Mouse (Mus musculus): ENCODE data around the gene Trappc3. TPM values are rescaled to one million over a fixed set of nuclear protein-coding genes. Genes with fewer than 3 reads are reported as not detected.
"Not testable (repeated sequence)": the region's sequence is repeated elsewhere in the genome, so short reads cannot be mapped to it uniquely, and the experiment has no call there.

Trappc3 gene
- polyA plus RNA-seq (2015; fragmentation: Nextera tagmentation; extraction: Ambion mirVana), result 193 and 198 TPM in 2 replicates

DNA sequence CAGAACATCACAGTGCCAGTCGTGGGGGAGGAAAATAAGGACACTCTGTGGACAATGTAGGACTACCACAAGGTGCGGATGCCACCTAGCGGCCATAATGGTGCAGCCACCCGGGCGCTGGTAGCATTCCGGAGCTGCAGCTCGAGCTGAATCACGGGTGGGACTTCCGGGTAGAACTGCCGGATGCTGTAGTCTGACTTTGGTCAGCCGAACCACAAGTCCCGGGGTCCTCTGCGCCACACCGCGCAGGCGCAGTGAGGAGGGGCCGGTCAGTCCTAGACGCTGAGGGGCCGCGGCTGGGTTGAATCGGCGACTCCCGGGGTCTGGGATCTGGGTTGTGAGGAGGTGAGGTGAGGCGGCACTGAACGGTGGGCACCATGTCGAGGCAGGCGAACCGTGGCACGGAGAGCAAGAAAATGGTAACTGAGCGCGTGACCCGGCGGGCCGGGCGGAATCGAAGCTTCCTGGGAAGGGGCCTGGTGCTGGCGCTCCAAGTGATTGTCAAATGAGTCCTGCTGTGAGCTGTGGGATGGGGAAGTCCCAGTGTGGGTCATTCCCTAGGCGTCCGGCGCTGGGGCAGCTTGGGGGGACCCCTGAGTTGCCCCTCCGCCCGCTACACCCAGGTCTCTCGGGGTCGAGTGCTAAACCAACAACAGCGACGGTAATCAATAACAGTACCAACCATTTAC is at the start of gene Trappc3:
Gene Trappc3, plus strand, starts transcription at position 207 of the 689 bp plus-strand sequence.
- ATAC-seq, result peak; percentile 96
- peak within 1 kb of the TSS; percentile 50 for H3K27ac ChIP-seq (ENCODE audit: low read length)
- peaks cover 26% of the 10 kb centered on the region for H3K4me1 ChIP-seq (ENCODE audit: control insufficient read depth, insufficient read depth, low read length)

DNA sequence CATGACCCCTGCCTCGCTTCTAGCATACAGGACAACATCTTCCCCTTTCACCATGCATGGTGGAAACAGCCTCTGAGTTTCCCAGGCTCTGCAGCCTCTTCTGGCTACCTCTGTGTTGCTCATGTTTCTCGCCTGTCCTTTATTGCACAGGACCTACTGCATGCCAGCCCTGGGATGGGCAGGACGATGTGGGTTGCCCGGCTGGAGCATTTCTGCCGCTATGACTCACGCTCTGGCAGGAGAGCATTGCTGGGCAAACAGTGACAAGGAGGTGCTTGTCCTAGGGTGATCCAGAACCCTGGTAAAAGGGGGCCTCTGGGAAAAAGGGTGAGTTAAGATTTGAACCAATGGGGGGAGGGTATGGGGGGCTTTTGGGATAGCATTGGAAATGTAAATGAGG is 44.4 kb upstream of the Trappc3 start:
- no peak for ATAC-seq
- Histone ChIP-seq H3K4me2 (ENCODE audit: low read length) (no peak overlapping the region), H3K27ac (ENCODE audit: low read length) (no peak overlapping the region), H3K27me3 (ENCODE audit: control insufficient read depth, insufficient read depth, low read depth, low read length) (no peaks in the 10 kb centered on the region), H3K4me3 (ENCODE audit: low read depth, low read length) (no peak overlapping the region), H3K9me3 (replicated peaks; ENCODE audit: control insufficient read depth, low read length, poor library complexity, severe bottlenecking) (no peaks in the 10 kb centered on the region), H3K36me3 (ENCODE audit: control insufficient read depth, insufficient read depth, low read length) (no peaks in the 10 kb centered on the region), H3K9ac (ENCODE audit: low read depth, low read length) (no peak overlapping the region), H3K4me1 (ENCODE audit: control insufficient read depth, insufficient read depth, low read length) (no peaks in the 10 kb centered on the region)
- 93% methylated on average over 6 of the region's 6 CpGs for WGBS

More for the DNA sequence above, at the start of gene Trappc3:
- under 1% methylated on average over 46 of the region's 46 CpGs for WGBS
- Histone ChIP-seq H3K4me3 (ENCODE audit: low read depth, low read length) (peak within 1 kb of the TSS; percentile 84), H3K9me3 (replicated peaks; ENCODE audit: control insufficient read depth, low read length, poor library complexity, severe bottlenecking) (no peaks in the 10 kb centered on the region), H3K4me2 (ENCODE audit: low read length) (peak within 1 kb of the TSS; percentile 76), H3K36me3 (ENCODE audit: control insufficient read depth, insufficient read depth, low read length) (no peaks in the 10 kb centered on the region), H3K27me3 (ENCODE audit: control insufficient read depth, insufficient read depth, low read depth, low read length) (no peaks in the 10 kb centered on the region), H3K9ac (ENCODE audit: low read depth, low read length) (peak within 1 kb of the TSS; percentile 93)

DNA sequence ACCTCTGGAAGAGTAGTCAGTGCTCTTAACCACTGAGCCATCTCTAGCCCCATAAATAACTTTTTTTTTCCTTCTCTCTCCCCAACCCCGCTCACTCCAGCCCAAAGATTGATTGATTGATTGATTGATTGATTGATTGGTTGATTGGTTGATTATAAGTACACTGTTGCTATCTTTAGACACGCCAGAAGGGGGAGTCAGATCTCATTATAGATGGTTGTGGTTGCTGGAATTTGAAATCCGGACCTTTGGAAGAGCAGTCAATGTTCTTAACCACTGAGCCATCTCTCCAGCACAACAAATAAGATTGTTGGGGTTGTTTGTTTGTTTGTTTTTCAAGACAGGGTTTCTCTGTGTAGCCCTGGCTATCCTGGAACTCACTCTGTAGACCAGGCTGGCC is 42.6 kb upstream of the Trappc3 start:
- not testable (repeated sequence) for H3K4me2 ChIP-seq (ENCODE audit: low read length); H3K4me3 ChIP-seq (ENCODE audit: low read depth, low read length); H3K36me3 ChIP-seq (ENCODE audit: control insufficient read depth, insufficient read depth, low read length); ATAC-seq; H3K27ac ChIP-seq (ENCODE audit: low read length); H3K4me1 ChIP-seq (ENCODE audit: control insufficient read depth, insufficient read depth, low read length); H3K9ac ChIP-seq (ENCODE audit: low read depth, low read length); H3K27me3 ChIP-seq (ENCODE audit: control insufficient read depth, insufficient read depth, low read depth, low read length); H3K9me3 ChIP-seq (replicated peaks; ENCODE audit: control insufficient read depth, low read length, poor library complexity, severe bottlenecking)
- 74% methylated on average over 3 of the region's 3 CpGs for WGBS

DNA sequence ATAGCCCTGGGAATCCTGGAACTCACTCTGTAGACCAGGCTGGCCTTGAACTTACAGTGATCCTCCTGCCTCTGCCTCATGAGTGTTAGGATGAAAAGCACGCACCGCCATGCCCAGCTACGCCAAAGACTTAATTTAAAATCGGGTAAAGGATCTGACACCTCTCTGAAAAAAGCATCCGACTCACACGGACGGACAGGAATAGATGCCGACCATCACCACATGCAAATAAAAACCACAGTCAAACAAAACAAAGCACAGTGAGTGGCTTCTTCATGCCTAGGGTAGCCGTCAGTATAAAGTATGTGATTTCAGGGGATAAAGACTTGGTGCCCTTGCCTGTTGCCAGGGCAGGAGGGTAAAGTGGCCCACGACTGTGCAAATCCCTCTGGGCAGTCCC is 42.1 kb upstream of the Trappc3 start:
- WGBS, result 91% methylated on average over 10 of the region's 10 CpGs
- H3K27me3 ChIP-seq (ENCODE audit: control insufficient read depth, insufficient read depth, low read depth, low read length), result no peaks in the 10 kb centered on the region
- H3K9ac ChIP-seq (ENCODE audit: low read depth, low read length), result no peak overlapping the region
- H3K27ac ChIP-seq (ENCODE audit: low read length), result no peak overlapping the region
- H3K4me2 ChIP-seq (ENCODE audit: low read length), result no peak overlapping the region
- H3K9me3 ChIP-seq (replicated peaks; ENCODE audit: control insufficient read depth, low read length, poor library complexity, severe bottlenecking), result no peaks in the 10 kb centered on the region
- ATAC-seq, result no peak
- no peaks in the 10 kb centered on the region for H3K4me1 ChIP-seq (ENCODE audit: control insufficient read depth, insufficient read depth, low read length)
- no peaks in the 10 kb centered on the region for H3K36me3 ChIP-seq (ENCODE audit: control insufficient read depth, insufficient read depth, low read length)
- no peak overlapping the region for H3K4me3 ChIP-seq (ENCODE audit: low read depth, low read length)

DNA sequence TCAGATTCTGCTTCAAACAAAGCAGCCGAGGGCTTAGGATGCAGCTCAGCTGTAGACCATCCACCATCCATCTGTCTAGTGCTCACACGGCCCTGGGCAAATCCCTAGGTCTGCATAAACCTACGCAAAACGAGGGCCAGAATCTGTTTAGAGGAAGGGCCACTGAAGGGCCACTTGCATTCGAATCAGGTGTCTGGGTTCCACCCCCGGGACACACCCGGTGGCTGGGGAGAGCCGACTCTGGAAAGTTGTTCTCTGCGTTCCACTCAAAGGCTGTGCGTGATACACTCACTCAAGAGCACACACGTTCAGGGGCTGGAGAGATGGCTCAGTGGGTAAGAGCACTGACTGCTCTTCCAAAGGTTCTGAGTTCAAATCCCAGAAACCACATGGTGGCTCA is 39.5 kb upstream of the Trappc3 start:
- no peak for ATAC-seq
- 84% methylated on average over 11 of the region's 11 CpGs for WGBS

DNA sequence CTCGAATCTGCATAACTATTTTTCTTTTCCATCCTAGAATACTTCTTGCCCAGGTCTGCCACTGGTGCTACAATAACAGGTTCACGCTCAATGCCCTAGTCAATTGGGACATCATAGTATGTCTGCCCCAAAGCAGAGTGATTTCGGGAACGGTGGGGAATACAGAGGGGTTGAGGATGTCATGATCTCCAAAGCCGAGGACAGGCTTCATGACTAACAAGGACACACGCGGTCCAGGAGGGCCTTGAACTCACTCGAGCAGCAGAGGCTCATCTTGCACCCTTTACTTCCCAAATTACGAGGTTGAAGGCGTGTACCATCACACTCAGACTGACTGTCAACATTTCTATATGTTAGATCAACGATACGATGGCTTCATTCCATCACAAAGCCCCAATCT is 35.5 kb upstream of the Trappc3 start:
- no peaks in the 10 kb centered on the region for H3K27me3 ChIP-seq (ENCODE audit: control insufficient read depth, insufficient read depth, low read depth, low read length)
- no peak overlapping the region for H3K27ac ChIP-seq (ENCODE audit: low read length)
- no peaks in the 10 kb centered on the region for H3K9me3 ChIP-seq (replicated peaks; ENCODE audit: control insufficient read depth, low read length, poor library complexity, severe bottlenecking)
- H3K4me1 ChIP-seq (ENCODE audit: control insufficient read depth, insufficient read depth, low read length), result peaks cover 8% of the 10 kb centered on the region
- H3K9ac ChIP-seq (ENCODE audit: low read depth, low read length), result no peak overlapping the region
- ATAC-seq, result peak; percentile 9; the same call in 1 of the 2 replicates
- peaks cover 10% of the 10 kb centered on the region for H3K36me3 ChIP-seq (ENCODE audit: control insufficient read depth, insufficient read depth, low read length)
- WGBS, result 54% methylated on average over 12 of the region's 12 CpGs
- peak overlapping the region; percentile 52 for H3K4me2 ChIP-seq (ENCODE audit: low read length)
- no peak overlapping the region for H3K4me3 ChIP-seq (ENCODE audit: low read depth, low read length)

More for the DNA sequence above, 39.5 kb upstream of the Trappc3 start:
- H3K4me2 ChIP-seq (ENCODE audit: low read length), result no peak overlapping the region
- no peak overlapping the region for H3K27ac ChIP-seq (ENCODE audit: low read length)
- H3K4me1 ChIP-seq (ENCODE audit: control insufficient read depth, insufficient read depth, low read length), result peaks cover 8% of the 10 kb centered on the region
- no peak overlapping the region for H3K4me3 ChIP-seq (ENCODE audit: low read depth, low read length)
- no peaks in the 10 kb centered on the region for H3K27me3 ChIP-seq (ENCODE audit: control insufficient read depth, insufficient read depth, low read depth, low read length)
- no peaks in the 10 kb centered on the region for H3K36me3 ChIP-seq (ENCODE audit: control insufficient read depth, insufficient read depth, low read length)
- no peaks in the 10 kb centered on the region for H3K9me3 ChIP-seq (replicated peaks; ENCODE audit: control insufficient read depth, low read length, poor library complexity, severe bottlenecking)
- no peak overlapping the region for H3K9ac ChIP-seq (ENCODE audit: low read depth, low read length)

DNA sequence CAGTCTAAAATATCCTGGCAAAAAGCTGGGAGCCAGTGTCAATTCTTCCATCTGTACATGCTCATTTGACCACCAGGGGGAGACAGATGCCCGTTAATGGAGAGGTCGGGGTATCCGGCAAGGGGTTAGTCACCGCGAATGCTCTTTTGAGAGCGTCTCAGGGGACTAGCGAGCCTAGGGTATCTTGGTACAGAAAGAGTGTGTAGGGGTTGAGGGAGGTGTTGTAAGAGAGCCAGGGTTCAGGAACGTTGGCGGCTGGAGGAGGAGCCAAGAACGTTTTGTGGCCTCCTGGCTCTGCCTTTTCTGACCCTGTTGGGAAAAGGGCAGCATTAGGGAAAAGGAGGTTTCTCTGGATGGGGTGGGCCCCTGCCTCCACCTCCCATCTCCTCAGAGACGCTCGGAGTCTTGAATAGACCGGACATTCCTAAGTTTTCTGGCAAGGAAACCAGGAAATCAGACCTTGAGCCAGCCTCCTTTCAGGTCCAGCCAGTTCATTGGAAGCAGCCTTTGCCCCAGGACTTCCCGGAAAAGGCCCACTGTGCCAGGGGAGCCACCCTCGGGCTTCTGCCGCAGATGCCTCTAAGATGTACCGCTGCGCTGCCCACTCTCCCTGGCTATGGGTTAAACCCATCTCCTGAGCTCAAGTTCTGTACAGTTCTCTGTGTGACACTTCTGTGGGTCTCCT is 34.9 kb upstream of the Trappc3 start:
- 8% methylated on average over 18 of the region's 18 CpGs for WGBS
- H3K4me1 ChIP-seq (ENCODE audit: control insufficient read depth, insufficient read depth, low read length), result peaks cover 8% of the 10 kb centered on the region
- no peaks in the 10 kb centered on the region for H3K27me3 ChIP-seq (ENCODE audit: control insufficient read depth, insufficient read depth, low read depth, low read length)
- peak overlapping the region; percentile 24 for H3K4me3 ChIP-seq (ENCODE audit: low read depth, low read length)
- peak; percentile 68 for ATAC-seq
- peaks cover 15% of the 10 kb centered on the region for H3K36me3 ChIP-seq (ENCODE audit: control insufficient read depth, insufficient read depth, low read length)
- no peaks in the 10 kb centered on the region for H3K9me3 ChIP-seq (replicated peaks; ENCODE audit: control insufficient read depth, low read length, poor library complexity, severe bottlenecking)
- H3K4me2 ChIP-seq (ENCODE audit: low read length), result peak overlapping the region; percentile 52
- H3K9ac ChIP-seq (ENCODE audit: low read depth, low read length), result no peak overlapping the region
- H3K27ac ChIP-seq (ENCODE audit: low read length), result no peak overlapping the region

DNA sequence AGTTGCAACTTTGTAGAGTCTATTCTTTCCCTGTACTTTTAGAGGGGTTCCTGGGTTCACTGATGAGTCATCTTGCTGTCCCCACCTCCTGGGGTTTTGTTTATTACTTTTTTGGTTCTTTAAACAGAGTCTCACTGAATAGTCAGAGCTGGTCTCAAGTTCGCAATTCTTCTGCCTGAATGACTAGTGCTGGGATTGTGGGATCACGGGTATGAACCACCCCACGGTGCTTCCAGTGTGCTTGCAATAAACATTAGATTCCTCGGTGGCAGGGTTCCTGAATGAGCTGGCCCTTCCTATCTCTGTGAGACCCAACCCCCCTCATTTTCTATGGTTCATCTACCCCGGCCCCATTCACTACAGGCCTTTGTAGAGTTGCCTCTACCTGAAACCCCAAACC is 34.0 kb upstream of the Trappc3 start:
- no peak for ATAC-seq
- Histone ChIP-seq H3K4me2 (ENCODE audit: low read length) (no peak overlapping the region), H3K27me3 (ENCODE audit: control insufficient read depth, insufficient read depth, low read depth, low read length) (no peaks in the 10 kb centered on the region), H3K9ac (ENCODE audit: low read depth, low read length) (no peak overlapping the region), H3K9me3 (replicated peaks; ENCODE audit: control insufficient read depth, low read length, poor library complexity, severe bottlenecking) (no peaks in the 10 kb centered on the region), H3K27ac (ENCODE audit: low read length) (no peak overlapping the region), H3K36me3 (ENCODE audit: control insufficient read depth, insufficient read depth, low read length) (peaks cover 24% of the 10 kb centered on the region), H3K4me1 (ENCODE audit: control insufficient read depth, insufficient read depth, low read length) (peaks cover 8% of the 10 kb centered on the region), H3K4me3 (ENCODE audit: low read depth, low read length) (no peak overlapping the region)
- 22% methylated on average over 5 of the region's 5 CpGs for WGBS

DNA sequence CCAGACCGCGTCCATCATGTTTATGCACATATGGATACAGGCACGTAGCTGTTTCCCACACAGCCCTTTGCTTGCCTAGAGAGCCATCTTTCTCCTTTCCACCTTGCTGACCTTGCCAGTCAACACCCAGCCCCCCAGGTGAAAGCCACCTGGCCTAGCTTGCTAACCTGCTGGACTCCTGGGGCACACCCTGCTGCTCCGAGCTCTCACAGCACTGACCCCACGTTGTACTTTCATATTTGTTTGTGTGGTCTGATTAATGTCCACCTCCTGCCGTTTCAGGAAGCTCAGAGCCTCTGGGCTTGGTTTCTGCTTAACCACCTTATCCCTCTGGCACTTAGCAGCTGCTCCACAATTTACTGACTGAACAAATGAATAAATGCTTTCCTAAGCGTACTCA is 32.2 kb upstream of the Trappc3 start:
- Histone ChIP-seq H3K27ac (ENCODE audit: low read length) (no peak overlapping the region), H3K4me3 (ENCODE audit: low read depth, low read length) (no peak overlapping the region), H3K4me1 (ENCODE audit: control insufficient read depth, insufficient read depth, low read length) (peaks cover 8% of the 10 kb centered on the region), H3K9me3 (replicated peaks; ENCODE audit: control insufficient read depth, low read length, poor library complexity, severe bottlenecking) (no peaks in the 10 kb centered on the region), H3K36me3 (ENCODE audit: control insufficient read depth, insufficient read depth, low read length) (peaks cover 37% of the 10 kb centered on the region), H3K27me3 (ENCODE audit: control insufficient read depth, insufficient read depth, low read depth, low read length) (no peaks in the 10 kb centered on the region), H3K9ac (ENCODE audit: low read depth, low read length) (no peak overlapping the region), H3K4me2 (ENCODE audit: low read length) (no peak overlapping the region)
- 72% methylated on average over 7 of the region's 7 CpGs for WGBS
- no peak for ATAC-seq
